Mouse (Mus musculus) B cell, adult (primary cell): ENCODE measurements around the gene Pcsk1n. TPM values are rescaled to one million over a fixed set of nuclear protein-coding genes. Genes with fewer than 3 reads are reported as not detected.

Experiments
- total RNA-seq: library from RNA; stranded (reverse); gene quantifications from 4 replicates; pipeline ENCODE4 v1.2.4, GENCODE M21; 2023; ENCODE audit not compliant: inconsistent age

The Pcsk1n gene
- total RNA-seq: not detected in 4 replicates

DNA sequence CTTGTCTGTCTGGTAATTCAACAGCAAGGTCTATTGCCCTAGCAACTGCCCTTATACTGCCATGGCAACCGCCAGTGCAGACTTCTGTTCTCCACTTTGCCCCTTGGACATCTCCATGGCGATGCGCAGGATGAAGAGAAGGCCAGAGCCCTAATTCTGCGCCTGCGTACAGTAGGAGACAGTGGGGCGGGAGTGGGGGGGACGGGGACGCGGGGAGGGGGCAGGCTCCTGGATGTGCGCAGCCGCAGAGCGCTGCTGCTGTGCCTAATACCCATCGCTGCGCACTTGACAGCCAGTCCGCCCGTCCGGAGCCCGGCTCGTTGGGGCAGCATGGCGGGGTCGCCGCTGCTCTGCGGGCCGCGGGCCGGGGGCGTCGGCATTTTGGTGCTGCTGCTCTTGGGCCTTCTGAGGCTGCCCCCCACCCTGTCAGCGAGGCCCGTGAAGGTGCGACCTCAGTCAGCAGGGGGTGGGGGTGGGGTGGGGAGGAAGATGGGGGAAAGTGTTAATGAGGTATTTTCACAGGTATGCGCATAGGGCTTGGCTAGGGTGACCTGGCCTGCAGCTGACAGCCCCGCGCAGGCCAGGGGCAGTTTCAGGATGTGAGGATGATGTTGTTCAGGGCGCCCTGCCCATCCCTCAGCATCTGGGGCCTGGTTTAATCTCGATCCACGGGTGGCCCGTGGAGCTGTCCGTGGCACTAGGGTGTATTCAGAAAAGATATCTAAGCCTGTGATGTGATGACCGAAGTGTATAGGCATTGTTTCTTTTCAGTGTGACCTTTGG is at the start of gene Pcsk1n:
Gene Pcsk1n, plus strand, starts transcription at position 222 of the 783 bp plus-strand sequence.

GRCm38 (mm10) chrX:7878007-7878419 is 41.6 kb upstream of the Pcsk1n start, which contains the start of gene Pim2:
Gene Pim2 (plus strand): TSS chrX:7878262.

DNA sequence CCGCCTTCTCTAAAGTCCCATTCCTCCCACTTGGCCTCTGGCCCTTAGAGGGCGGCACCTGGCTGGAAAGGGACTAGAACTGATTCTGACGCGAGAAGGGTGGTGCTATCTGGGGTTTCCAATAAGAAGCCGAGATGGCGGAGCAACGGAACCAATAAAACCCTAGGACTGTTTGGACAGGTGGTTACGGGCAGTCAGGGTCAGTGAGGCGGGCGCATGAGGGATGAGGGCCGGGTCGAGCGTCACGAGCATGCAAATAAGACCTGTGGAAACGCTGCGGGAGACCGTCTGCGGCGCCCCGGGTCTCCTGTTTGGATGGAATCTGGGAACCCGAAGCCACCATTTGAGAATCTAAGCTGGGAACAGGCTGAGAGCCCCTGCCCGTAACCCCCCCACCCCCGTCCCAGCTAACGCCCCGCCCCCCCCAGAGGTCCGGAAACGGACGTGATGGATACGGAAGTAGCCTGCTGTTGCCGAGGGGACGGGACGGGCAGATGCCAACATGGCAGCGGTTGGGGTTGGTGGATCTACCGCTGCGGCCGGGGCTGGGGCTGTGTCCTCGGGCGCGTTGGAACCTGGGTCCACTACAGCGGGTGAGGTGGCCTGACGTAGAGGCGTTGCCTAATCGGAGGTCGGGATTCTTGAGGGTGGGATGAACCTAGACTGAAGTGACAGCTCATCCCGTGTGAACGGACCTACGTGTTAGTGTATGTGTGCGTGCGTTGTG is 35.6 kb upstream of the Pcsk1n start, which contains the start of gene Slc35a2:
Gene Slc35a2, plus strand, starts transcription at position 188 of the 727 bp plus-strand sequence.

GRCm38 (mm10) chrX:7898880-7899874 is 20.4 kb upstream of the Pcsk1n start, which contains the start of the genes Pqbp1 and Timm17b:
Gene Pqbp1 (minus strand): TSS chrX:7899269.
Gene Timm17b (plus strand): TSS chrX:7899357.

GRCm38 (mm10) chrX:7907735-7908134 is 11.9 kb upstream of the Pcsk1n start, which contains the start of gene Gm10491:
Gene Gm10491 (minus strand): TSS chrX:7907835.

GRCm38 (mm10) chrX:7909242-7909641 is 10.4 kb upstream of the Pcsk1n start, which contains the start of gene Gm10490:
Gene Gm10490 (plus strand): TSS chrX:7909542.

GRCm38 (mm10) chrX:7928270-7928790 is 8.7 kb downstream of the Pcsk1n start, which contains the start of gene Eras:
Gene Eras (minus strand): TSS chrX:7928607.

GRCm38 (mm10) chrX:7947108-7947899 is 27.7 kb downstream of the Pcsk1n start, which contains the start of gene Hdac6:
Gene Hdac6 (minus strand): TSS chrX:7947889.

Other genes starting within 250 kb of the Pcsk1n start
- gene Plp2, start 248.4 kb upstream of the Pcsk1n start, total RNA-seq: 84.5 to 110 TPM (median 102 TPM) in 4 replicates
- not detected in 4 replicates for gene Magix, start 238.6 kb upstream of the Pcsk1n start, total RNA-seq
- 48.1 to 53.2 TPM (median 52.3 TPM) in 4 replicates for gene Gpkow, start 222.7 kb upstream of the Pcsk1n start, total RNA-seq
- gene Wdr45, start 205.5 kb upstream of the Pcsk1n start, total RNA-seq: 63.9 to 81.8 TPM (median 66.9 TPM) in 4 replicates
- gene Gm45208, start 197.6 kb upstream of the Pcsk1n start, total RNA-seq: not detected in 4 replicates
- 13.8 to 16.3 TPM (median 14.6 TPM) in 4 replicates for gene Praf2, start 191.4 kb upstream of the Pcsk1n start, total RNA-seq
- not detected in 4 replicates for gene Ccdc120, start 168.9 kb upstream of the Pcsk1n start, total RNA-seq
- gene Tfe3, start 157.3 kb upstream of the Pcsk1n start, total RNA-seq: 25.5 to 32.5 TPM (median 29.5 TPM) in 4 replicates
- 275 to 287 TPM (median 279 TPM) in 4 replicates for gene Gripap1, start 130.1 kb upstream of the Pcsk1n start, total RNA-seq
- 0.74 to 1.5 TPM (median 0.90 TPM) in 4 replicates for gene Kcnd1, start 97.5 kb upstream of the Pcsk1n start, total RNA-seq
- gene Otud5, start 78.5 kb upstream of the Pcsk1n start, total RNA-seq: 194 to 202 TPM (median 199 TPM) in 4 replicates
- 50.5 to 68.4 TPM (median 57.8 TPM) in 4 replicates for gene Pim2, start 41.6 kb upstream of the Pcsk1n start, total RNA-seq
- gene Slc35a2, start 35.8 kb upstream of the Pcsk1n start, total RNA-seq: 25.9 to 33.3 TPM (median 32.3 TPM) in 4 replicates
- gene Pqbp1, start 20.6 kb upstream of the Pcsk1n start, total RNA-seq: 113 to 127 TPM (median 121 TPM) in 4 replicates
- gene Timm17b, start 20.5 kb upstream of the Pcsk1n start, total RNA-seq: 53.6 to 58.6 TPM (median 56.2 TPM) in 4 replicates
- gene Gm10491, start 12.0 kb upstream of the Pcsk1n start, total RNA-seq: not detected in 4 replicates
- not detected in 4 replicates for gene Gm10490, start 10.3 kb upstream of the Pcsk1n start, total RNA-seq
- gene Eras, start 8.8 kb downstream of the Pcsk1n start, total RNA-seq: not detected in 4 replicates
- gene Hdac6, start 28.1 kb downstream of the Pcsk1n start, total RNA-seq: 16.5 to 22.4 TPM (median 19.2 TPM) in 4 replicates
- gene Gata1, start 58.2 kb downstream of the Pcsk1n start, total RNA-seq: 0.26 to 0.99 TPM in 2 of 4 replicates, not detected in the others
- not detected in 4 replicates for gene Glod5, start 98.7 kb downstream of the Pcsk1n start, total RNA-seq
- gene Suv39h1, start 154.9 kb downstream of the Pcsk1n start, total RNA-seq: 26.1 to 33.5 TPM (median 29.6 TPM) in 4 replicates
- 131 to 137 TPM (median 136 TPM) in 4 replicates for gene Was, start 170.7 kb downstream of the Pcsk1n start, total RNA-seq
- 32.3 to 39.6 TPM (median 36.3 TPM) in 4 replicates for gene Wdr13, start 213.1 kb downstream of the Pcsk1n start, total RNA-seq
- 461 to 615 TPM (median 557 TPM) in 4 replicates for gene Rbm3, start 226.1 kb downstream of the Pcsk1n start, total RNA-seq